Mouse (Mus musculus) cerebellum, adult 11 months (tissue): ENCODE results near the gene Tmem86a.

Experiments
- DNase-seq: peaks from one replicate; pipeline ENCODE4 v3.0.0; 2022

Gene Tmem86a

GRCm38 (mm10) chr7:47080868-47081267 lies 30.5 kb downstream of the Tmem86a start:
- DNase-seq: no peak

GRCm38 (mm10) chr7:47081277-47081676 lies 30.9 kb downstream of the Tmem86a start:
- DNase-seq: peak; percentile 43

- DNase-seq: no peak
Measured at GRCm38 (mm10) chr7:47085075-47085474, 34.7 kb downstream of the Tmem86a start.

GRCm38 (mm10) chr7:47093935-47094334 lies 43.5 kb downstream of the Tmem86a start:
- DNase-seq: no peak

- no peak for DNase-seq
Measured at GRCm38 (mm10) chr7:47094969-47095368, 44.6 kb downstream of the Tmem86a start.

- no peak for DNase-seq
Measured at GRCm38 (mm10) chr7:47098044-47098443, 47.6 kb downstream of the Tmem86a start.

- DNase-seq: no peak
Measured at GRCm38 (mm10) chr7:47099306-47099705, 48.9 kb downstream of the Tmem86a start.

- no peak for DNase-seq
Measured at GRCm38 (mm10) chr7:47100615-47101014, 50.2 kb downstream of the Tmem86a start.

- no peak for DNase-seq
Measured at GRCm38 (mm10) chr7:47102970-47103369, 52.6 kb downstream of the Tmem86a start.

GRCm38 (mm10) chr7:47103671-47104414 lies 53.4 kb downstream of the Tmem86a start:
- no peak for DNase-seq
